Mouse (Mus musculus) CH12.LX (cell line): Measurements from ENCODE around the gene Pfkfb2. TPM values are rescaled to one million over a fixed set of nuclear protein-coding genes. Genes with fewer than 3 reads are reported as not detected.

Experiments used
- DNase-seq: peaks from one replicate; pipeline ENCODE4 v3.0.0-alpha.2; 2013; ENCODE audit errors: extremely low read depth
- H3K27ac ChIP-seq: 2 replicates; pipeline ENCODE4 v1.5.1; 2012; ENCODE audit warnings: low read depth, mild to moderate bottlenecking, control low read depth, moderate library complexity; ENCODE audit not compliant: insufficient read depth
- H3K27me3 ChIP-seq: replicated peaks from 2 replicates; pipeline ENCODE3; 2012; ENCODE audit warnings: inconsistent platforms
- H3K36me3 ChIP-seq, 2 experiments: replicated peaks in 1 of 2; 2 replicates each; pipeline versions ENCODE3 to v1.6.1; 2012; ENCODE audit warnings: inconsistent platforms in 1 of 2, low read length in 1 of 2, mild to moderate bottlenecking in 1 of 2, mixed read lengths in 1 of 2, moderate library complexity in 1 of 2; ENCODE audit not compliant: control insufficient read depth in 1 of 2, insufficient read depth in 1 of 2
- H3K4me1 ChIP-seq, 2 experiments: 2 replicates each; pipeline ENCODE4 v1.6.1; 2012; ENCODE audit warnings: inconsistent platforms in 1 of 2, moderate library complexity in 1 of 2; ENCODE audit not compliant: insufficient read depth in 2 of 2, control insufficient read depth in 1 of 2
- H3K4me2 ChIP-seq: 2 replicates; pipeline ENCODE4 v1.6.1; 2012; ENCODE audit warnings: low read depth, mild to moderate bottlenecking, control low read depth; ENCODE audit not compliant: poor library complexity, insufficient read depth, severe bottlenecking
- H3K4me3 ChIP-seq, 3 experiments: fragments of 150-350 bp in 1 of 3; sonication (generic) in 1 of 3; replicated peaks in 1 of 3; 2 replicates each; pipeline versions ENCODE3 to v1.5.1; 2011 to 2012; ENCODE audit warnings: low read depth in 2 of 3, low read length in 2 of 3, mild to moderate bottlenecking in 2 of 3, moderate library complexity in 2 of 3, control low read depth in 1 of 3, improper control_type of control experiment in 1 of 3, inconsistent platforms in 1 of 3, mixed read lengths in 1 of 3; ENCODE audit not compliant: poor library complexity in 1 of 3
- H3K79me2 ChIP-seq: replicated peaks from 2 replicates; pipeline ENCODE4 v1.6.1; 2012; ENCODE audit warnings: mild to moderate bottlenecking, moderate library complexity; ENCODE audit not compliant: control insufficient read depth, poor library complexity, insufficient read depth, severe bottlenecking; ENCODE audit errors: extremely low read depth
- H3K9ac ChIP-seq: 2 replicates; pipeline ENCODE4 v1.6.1; 2012; ENCODE audit warnings: low read depth, mild to moderate bottlenecking, control low read depth, moderate library complexity; ENCODE audit not compliant: insufficient read depth
- H3K9me3 ChIP-seq: replicated peaks from 2 replicates; pipeline ENCODE3; 2012; ENCODE audit warnings: low read length, inconsistent platforms, mixed read lengths
- CHD1 ChIP-seq: IDR thresholded peaks from 2 replicates; pipeline ENCODE4 v1.6.1; 2012; ENCODE audit warnings: low read depth, low read length, improper control_type of control experiment, inconsistent platforms
- CHD2 ChIP-seq: IDR thresholded peaks from 2 replicates; pipeline ENCODE4 v1.6.1; 2011; ENCODE audit warnings: low read length, improper control_type of control experiment
- CTCF ChIP-seq, 2 experiments: IDR thresholded peaks in 1 of 2; conservative IDR thresholded peaks in 1 of 2; 2 replicates each; pipeline ENCODE4 v1.5.1; 2011 to 2012; ENCODE audit warnings: low read depth in 2 of 2, low read length in 2 of 2, improper control_type of control experiment in 1 of 2, inconsistent platforms in 1 of 2, mild to moderate bottlenecking in 1 of 2, moderate library complexity in 1 of 2
- E2F4 ChIP-seq: IDR thresholded peaks from 2 replicates; pipeline ENCODE4 v1.6.1; 2011; ENCODE audit warnings: low read depth, low read length, improper control_type of control experiment; ENCODE audit not compliant: insufficient replicate concordance
- ELF1 ChIP-seq: IDR thresholded peaks from 2 replicates; pipeline ENCODE4 v1.6.1; 2014; ENCODE audit warnings: low read depth, mild to moderate bottlenecking, inconsistent platforms, low read length, improper control_type of control experiment
- EP300 ChIP-seq: IDR thresholded peaks from 2 replicates; pipeline ENCODE4 v1.6.1; 2011; ENCODE audit warnings: low read length, improper control_type of control experiment
- JUND ChIP-seq: conservative IDR thresholded peaks from 2 replicates; pipeline ENCODE4 v1.6.1; 2011; ENCODE audit warnings: low read depth, low read length, improper control_type of control experiment
- MAX ChIP-seq: IDR thresholded peaks from 2 replicates; pipeline ENCODE4 v1.6.1; 2011; ENCODE audit warnings: low read length, improper control_type of control experiment
- MAZ ChIP-seq: IDR thresholded peaks from 2 replicates; pipeline ENCODE4 v1.6.1; 2012; ENCODE audit warnings: low read depth, mild to moderate bottlenecking, inconsistent platforms, low read length, improper control_type of control experiment, moderate library complexity
- MEF2A ChIP-seq: IDR thresholded peaks from 2 replicates; pipeline ENCODE4 v1.6.1; 2014; ENCODE audit warnings: low read depth, mild to moderate bottlenecking, inconsistent platforms, low read length, improper control_type of control experiment, borderline replicate concordance
- PAX5 ChIP-seq: IDR thresholded peaks from 2 replicates; pipeline ENCODE4 v1.6.1; 2012; ENCODE audit warnings: low read length, inconsistent platforms, mixed read lengths
- POLR2A ChIP-seq: IDR thresholded peaks from 2 replicates; pipeline ENCODE4 v1.6.1; 2011; ENCODE audit warnings: low read depth, mild to moderate bottlenecking, improper control_type of control experiment, low read length
- RCOR1 ChIP-seq: conservative IDR thresholded peaks from 2 replicates; pipeline ENCODE4 v1.6.1; 2012; ENCODE audit warnings: low read depth, mild to moderate bottlenecking, inconsistent platforms, low read length, improper control_type of control experiment
- SIN3A ChIP-seq: IDR thresholded peaks from 2 replicates; pipeline ENCODE4 v1.6.1; 2012; ENCODE audit warnings: low read length, improper control_type of control experiment, inconsistent platforms
- SMC3 ChIP-seq: IDR thresholded peaks from 2 replicates; pipeline ENCODE4 v1.6.1; 2011; ENCODE audit warnings: low read depth, low read length, improper control_type of control experiment
- TCF12 ChIP-seq: IDR thresholded peaks from 2 replicates; pipeline ENCODE4 v1.6.1; 2014; ENCODE audit warnings: low read depth, mild to moderate bottlenecking, inconsistent platforms, low read length, improper control_type of control experiment
- ZKSCAN1 ChIP-seq: IDR thresholded peaks from 2 replicates; pipeline ENCODE4 v1.6.1; 2012; ENCODE audit warnings: low read depth, inconsistent platforms, low read length, improper control_type of control experiment, borderline replicate concordance
- ZNF384 ChIP-seq: IDR thresholded peaks from 2 replicates; pipeline ENCODE4 v1.6.1; 2012; ENCODE audit warnings: low read depth, low read length, improper control_type of control experiment, inconsistent platforms
- dilution Hi-C: fragments of 300-500 bp; cut with MboI; formaldehyde crosslinking; loops from 2 replicates; pipeline ENCODE4 v1.14.3; 2020; ENCODE audit warnings: low sequenced_read_pairs; ENCODE audit not compliant: extremely low pct_unique_long_range_greater_than_20kb, extremely low pct_ligation_motif_present
- in situ Hi-C: fragments of 300-500 bp; cut with MboI; formaldehyde crosslinking; loops from 3 replicates; pipeline ENCODE4 v1.14.3; 2019; ENCODE audit warnings: low sequenced_read_pairs, low pct_ligation_motif_present, low pct_unique_long_range_greater_than_20kb, mixed read lengths
- polyA plus RNA-seq: library from polyadenylated mRNA; unstranded; fragments of >175 nt; gene quantifications from 2 replicates; pipeline ENCODE4 v1.2.1, GENCODE M21; 2012; ENCODE audit warnings: low read depth; ENCODE audit not compliant: insufficient read length
- total RNA-seq, 2 experiments: library from RNA; depleted of rRNA; stranded (reverse); fragments of 300-350 nt in 1 of 2; fragments of >200 nt in 1 of 2; gene quantifications; 2 replicates each; pipeline ENCODE4 v1.2.3; 2012 to 2014

Pfkfb2 gene
- total and polyA plus RNA-seq, 3 experiments = 3.7 to 7.1 (median 4.3) TPM

GRCm38 (mm10) chr1:130744217-130744616, 15.2 kb upstream of the Pfkfb2 start:
- Histone ChIP-seq H3K79me2 (no peaks in the 10 kb centered on the region), H3K27me3 (no peaks in the 10 kb centered on the region), H3K4me1 (peaks cover 5 to 26% of the 10 kb centered on the region in 2 experiments; a peak in 3 of 4 replicates), H3K9ac (no peak overlapping the region), H3K27ac (no peak overlapping the region), H3K36me3 (no peaks in the 10 kb centered on the region), H3K4me3 (no peak overlapping the region), H3K9me3 (no peaks in the 10 kb centered on the region), H3K4me2 (no peak overlapping the region)
- no peak for DNase-seq
- in situ Hi-C loops = no loop called here
- dilution Hi-C loops = no loop called here
- TF ChIP-seq MAX (no peak), SMC3 (no peak), POLR2A (no peak), MEF2A (no peak)

- Histone ChIP-seq H3K4me3 (no peak overlapping the region), H3K36me3 (no peaks in the 10 kb centered on the region), H3K9ac (no peak overlapping the region), H3K9me3 (no peaks in the 10 kb centered on the region), H3K27ac (no peak overlapping the region), H3K4me2 (no peak overlapping the region), H3K27me3 (no peaks in the 10 kb centered on the region), H3K79me2 (no peaks in the 10 kb centered on the region), H3K4me1 (peaks cover 5 to 30% of the 10 kb centered on the region in 2 experiments; a peak in 3 of 4 replicates)
- no peak for DNase-seq
- TF ChIP-seq MAZ (no peak), EP300 (no peak), CHD1 (no peak), ZKSCAN1 (no peak), RCOR1 (no peak), ELF1 (no peak), CHD2 (no peak), SIN3A (no peak), CTCF (conservative IDR thresholded peaks at IDR 0.05 in 1 of 2, IDR thresholded peaks at IDR 0.05 in 1 of 2; ENCODE audit: low read depth in 2 of 2, low read length in 2 of 2) (no peak), JUND (no peak)
- in situ Hi-C loops (no loop called here), dilution Hi-C loops (no loop called here)
Measured at GRCm38 (mm10) chr1:130743775-130744174, 14.7 kb upstream of the Pfkfb2 start.

DNA sequence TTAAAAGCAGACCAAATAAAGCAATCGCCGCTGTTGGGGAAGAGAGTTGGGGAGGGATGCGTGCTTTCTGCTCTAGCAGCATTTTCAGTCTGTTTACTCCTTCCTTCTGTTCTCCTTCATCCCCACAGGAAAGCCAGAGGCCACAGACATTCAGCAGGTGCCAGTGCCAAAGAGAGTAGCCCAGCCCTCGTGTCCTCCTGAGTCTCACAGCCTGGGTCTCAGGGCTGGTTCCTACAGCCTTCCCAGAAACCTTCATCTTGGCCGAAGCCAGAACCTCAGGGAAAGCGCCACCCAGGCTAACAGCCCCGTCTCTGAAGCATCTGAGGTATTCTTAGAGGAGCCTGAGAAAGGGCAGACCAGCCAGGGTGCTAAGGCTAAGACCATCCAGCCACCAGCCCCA, 13.1 kb upstream of the Pfkfb2 start:
- H3K4me2 ChIP-seq = no peak overlapping the region
- dilution Hi-C loops = no loop called here
- H3K9ac ChIP-seq = no peak overlapping the region
- no peak for TF ChIP-seq ZNF384
- no peak for TF ChIP-seq RCOR1
- TF ChIP-seq ELF1 = no peak
- no peak for TF ChIP-seq POLR2A
- TF ChIP-seq CHD2 = no peak
- TF ChIP-seq MAX = no peak
- no peak for TF ChIP-seq PAX5
- no peak for TF ChIP-seq E2F4
- no peak for TF ChIP-seq TCF12
- no peak for TF ChIP-seq ZKSCAN1
- no peak for TF ChIP-seq CHD1
- no peak for TF ChIP-seq SMC3
- no peak overlapping the region for H3K4me3 ChIP-seq
- DNase-seq = no peak
- H3K27me3 ChIP-seq = no peaks in the 10 kb centered on the region
- no peaks in the 10 kb centered on the region for H3K79me2 ChIP-seq
- no peak overlapping the region for H3K27ac ChIP-seq
- H3K9me3 ChIP-seq = no peaks in the 10 kb centered on the region
- in situ Hi-C loops = no loop called here
- no peaks in the 10 kb centered on the region for H3K36me3 ChIP-seq
- H3K4me1 ChIP-seq = peaks cover 5 to 39% of the 10 kb centered on the region in 2 experiments; a peak in 3 of 4 replicates
